ENCODE assay signal across 9 mouse cellular contexts in the genomic region with DNA sequence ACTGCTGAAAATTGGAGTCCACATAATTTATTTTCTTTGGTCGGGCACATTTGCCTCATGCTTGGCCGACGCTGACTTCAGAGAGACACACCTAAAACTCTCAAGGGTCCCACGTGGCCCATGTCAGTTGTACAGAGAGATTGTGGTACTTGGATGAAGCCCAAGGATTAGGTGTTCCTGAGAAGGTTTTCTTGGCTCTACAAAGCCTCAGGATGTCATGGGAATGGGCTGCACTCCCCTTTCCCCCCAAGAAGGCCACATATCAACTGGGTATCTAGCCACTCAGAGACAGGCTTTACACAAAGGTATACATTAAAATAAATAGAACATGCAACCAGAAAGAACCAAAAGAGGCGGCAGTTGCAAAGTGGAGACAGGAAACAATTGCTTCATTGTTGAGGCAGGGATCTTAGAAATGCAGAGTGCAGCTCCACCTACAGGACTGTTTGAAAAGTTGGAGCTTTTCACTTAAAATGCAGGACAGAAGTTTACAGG.
DNase-seq lines count a peak whose midpoint lies in the region; ATAC-seq lines count a peak whose summit lies in the region.
"Had no signal": no experiment of that assay in that cellular context is flagged by ENCODE, and none has a peak within 500 bp of the region (broad histone marks: within the 10 kb centered on the region; RNA-seq: fewer than 3 reads in every experiment).

No protein-coding gene starts in this region.

- WGBS in embryonic facial prominence, embryonic 14.5 days: under 1% methylated on average over 5 of the region's 5 CpGs
- 33% methylated on average over 5 of the region's 5 CpGs for WGBS in heart, embryonic 11.5 days (ENCODE audit: insufficient replicate concordance)
- WGBS in limb, embryonic 11.5 days: 33% methylated on average over 5 of the region's 5 CpGs
- 23% methylated on average over 5 of the region's 5 CpGs for WGBS in midbrain, embryonic 16.5 days

- peaks cover 27% of the 10 kb centered on the region for H3K4me1 ChIP-seq in embryonic facial prominence, embryonic 14.5 days (ENCODE audit: control insufficient read depth, insufficient read depth, low read length)
- peaks cover 6% of the 10 kb centered on the region; the same call in 1 of the 2 replicates for H3K4me1 ChIP-seq in heart, embryonic 11.5 days (ENCODE audit: control insufficient read depth, insufficient read depth, low read length)
- H3K4me1 ChIP-seq in limb, embryonic 11.5 days (ENCODE audit: control insufficient read depth, insufficient read depth, low read length): peaks cover 5% of the 10 kb centered on the region; the same call in 1 of the 2 replicates
- peaks cover 7% of the 10 kb centered on the region; the same call in 1 of the 2 replicates for H3K4me1 ChIP-seq in midbrain, embryonic 16.5 days (ENCODE audit: control insufficient read depth, insufficient read depth, low read length)
- H3K4me1 ChIP-seq: liver, embryonic 13.5 days had no signal

- H3K4me2 ChIP-seq in embryonic facial prominence, embryonic 14.5 days (ENCODE audit: low read depth, low read length): peak overlapping the region; percentile 40
- H3K4me2 ChIP-seq in heart, embryonic 11.5 days: peak overlapping the region; percentile 31; the same call in 1 of the 2 replicates
- no peak overlapping the region for H3K4me2 ChIP-seq in limb, embryonic 11.5 days (ENCODE audit: low read depth, severe bottlenecking)
- H3K4me2 ChIP-seq in midbrain, embryonic 16.5 days (ENCODE audit: low read length): peak overlapping the region; percentile 34
- H3K4me2 ChIP-seq: liver, embryonic 13.5 days had no signal

- ATAC-seq in embryonic facial prominence, embryonic 14.5 days (ENCODE audit: low read depth): peak; percentile 88
- ATAC-seq in heart, embryonic 11.5 days (replicated peaks; ENCODE audit: insufficient number of reproducible peaks, low FRiP score, low TSS enrichment): no peak; the same call in 1 of the 2 replicates
- ATAC-seq in limb, embryonic 11.5 days (ENCODE audit: insufficient number of reproducible peaks, low FRiP score, low TSS enrichment, low read depth): peak; percentile 70; the same call in 1 of the 2 replicates
- ATAC-seq in midbrain, embryonic 16.5 days: peak; percentile 67

- H3K9me3 ChIP-seq in embryonic facial prominence, embryonic 14.5 days (ENCODE audit: control insufficient read depth, low read length): no peaks in the 10 kb centered on the region
- H3K9me3 ChIP-seq in heart, embryonic 11.5 days (replicated peaks; ENCODE audit: control insufficient read depth, low read length): no peaks in the 10 kb centered on the region
- H3K9me3 ChIP-seq in limb, embryonic 11.5 days (ENCODE audit: control insufficient read depth, low read length): no peaks in the 10 kb centered on the region
- no peaks in the 10 kb centered on the region for H3K9me3 ChIP-seq in midbrain, embryonic 16.5 days (replicated peaks; ENCODE audit: control insufficient read depth, low read length, poor library complexity, severe bottlenecking)
- H3K9me3 ChIP-seq: liver, embryonic 13.5 days had no signal

- no peaks in the 10 kb centered on the region for H3K27me3 ChIP-seq in embryonic facial prominence, embryonic 14.5 days (replicated peaks; ENCODE audit: control insufficient read depth, insufficient read depth, low read length)
- H3K27me3 ChIP-seq in heart, embryonic 11.5 days (ENCODE audit: control insufficient read depth, insufficient read depth, low read length): no peaks in the 10 kb centered on the region
- no peaks in the 10 kb centered on the region for H3K27me3 ChIP-seq in limb, embryonic 11.5 days (ENCODE audit: control insufficient read depth, insufficient read depth, low read length)
- peaks cover 2% of the 10 kb centered on the region; the same call in 1 of the 2 replicates for H3K27me3 ChIP-seq in midbrain, embryonic 16.5 days (ENCODE audit: control insufficient read depth, insufficient read depth, low read depth, low read length)
- H3K27me3 ChIP-seq: liver, embryonic 13.5 days had no signal

- peak; percentile 50 to 52 for DNase-seq in B cell, adult 2 months
- DNase-seq in MN1 (ENCODE audit: low spot score): peak; percentile 81
- peak; percentile 96 for DNase-seq in embryonic facial prominence, embryonic 14.5 days (ENCODE audit: low spot score)
- peak; percentile 52 for DNase-seq in kidney, adult 9 months
- peak; percentile 56 for DNase-seq in limb, embryonic 11.5 days (ENCODE audit: low spot score)
- peak; percentile 15 for DNase-seq in yolk sac, embryonic 10.5 days (ENCODE audit: low spot score)
- DNase-seq: liver, embryonic 13.5 days had no signal

- no peak overlapping the region for H3K9ac ChIP-seq in embryonic facial prominence, embryonic 14.5 days (ENCODE audit: low read depth, low read length)
- H3K9ac ChIP-seq in heart, embryonic 11.5 days (ENCODE audit: low read depth, low read length): no peak overlapping the region
- H3K9ac ChIP-seq in limb, embryonic 11.5 days (ENCODE audit: low read length): no peak overlapping the region
- 0 out of 2 replicates have a peak overlapping the region, but pooled peaks have one; percentile 38 for H3K9ac ChIP-seq in midbrain, embryonic 16.5 days (ENCODE audit: low read depth, low read length)
- H3K9ac ChIP-seq: liver, embryonic 13.5 days had no signal

- no peaks in the 10 kb centered on the region for H3K36me3 ChIP-seq in embryonic facial prominence, embryonic 14.5 days (ENCODE audit: control insufficient read depth, insufficient read depth, low read length)
- H3K36me3 ChIP-seq in heart, embryonic 11.5 days (ENCODE audit: control insufficient read depth, insufficient read depth, low read length): no peaks in the 10 kb centered on the region
- H3K36me3 ChIP-seq in limb, embryonic 11.5 days (ENCODE audit: control insufficient read depth, insufficient read depth, low read length): no peaks in the 10 kb centered on the region
- H3K36me3 ChIP-seq in midbrain, embryonic 16.5 days (ENCODE audit: control insufficient read depth, insufficient read depth, low read length): no peaks in the 10 kb centered on the region
- H3K36me3 ChIP-seq: liver, embryonic 13.5 days had no signal

- H3K4me3 ChIP-seq in embryonic facial prominence, embryonic 14.5 days (ENCODE audit: low read depth, low read length): no peak overlapping the region
- H3K4me3 ChIP-seq in heart, embryonic 11.5 days (ENCODE audit: low read depth, low read length): no peak overlapping the region
- H3K4me3 ChIP-seq in limb, embryonic 11.5 days (ENCODE audit: low read depth, low read length): no peak overlapping the region
- no peak overlapping the region for H3K4me3 ChIP-seq in midbrain, embryonic 16.5 days (ENCODE audit: low read depth, low read length)
- H3K4me3 ChIP-seq: liver, embryonic 13.5 days had no signal

- peak overlapping the region; percentile 66 for H3K27ac ChIP-seq in embryonic facial prominence, embryonic 14.5 days (replicated peaks; ENCODE audit: low read depth, low read length)
- H3K27ac ChIP-seq in heart, embryonic 11.5 days (ENCODE audit: low read depth, low read length): peak overlapping the region; percentile 62
- H3K27ac ChIP-seq in limb, embryonic 11.5 days (replicated peaks; ENCODE audit: low read depth, low read length): peak overlapping the region; percentile 45; the same call in 1 of the 2 replicates
- H3K27ac ChIP-seq in midbrain, embryonic 16.5 days (ENCODE audit: low read length): no peak overlapping the region
- H3K27ac ChIP-seq: liver, embryonic 13.5 days had no signal

Comparison
In these comparisons a context has a peak if more than half of its experiments do, and no peak if none do; other contexts are left out.
1. DNase-seq: peak in every context shown above with its lines; median percentile 96 in embryonic facial prominence, embryonic 14.5 days; 81 in MN1; 56 in limb, embryonic 11.5 days; 52 in kidney, adult 9 months; 51 in B cell, adult 2 months; 15 in yolk sac, embryonic 10.5 days.